Mouse (Mus musculus) intestine, embryonic 14.5 days (tissue): ENCODE measurements around the gene Flt4. TPM values are rescaled to one million over a fixed set of nuclear protein-coding genes. Genes with fewer than 3 reads are reported as not detected.

ENCODE experiments used
- ATAC-seq: fragments of 200-750 bp; cut with Nextera tagmentation; replicated peaks from 2 replicates; pipeline ENCODE4 v1.8.0; 2017; ENCODE audit warnings: low read depth, moderate number of reproducible peaks, moderate TSS enrichment, moderate library complexity; ENCODE audit not compliant: low FRiP score, low TSS enrichment
- DNase-seq: peaks from one replicate; pipeline ENCODE4 v3.0.0-alpha.2; 2018; ENCODE audit warnings: low spot score
- H3K27ac ChIP-seq: fragments of 300-500 bp; sonication (generic); 2 replicates; pipeline ENCODE4 v1.5.1; 2014; ENCODE audit warnings: low read depth, mild to moderate bottlenecking, control low read depth
- H3K27me3 ChIP-seq: fragments of 300-500 bp; sonication (generic); replicated peaks from 2 replicates; pipeline ENCODE4 v1.6.1; 2014; ENCODE audit warnings: low read length, control low read depth; ENCODE audit not compliant: control insufficient read depth, insufficient read depth
- H3K36me3 ChIP-seq: fragments of 300-500 bp; sonication (generic); 2 replicates; pipeline ENCODE4 v1.6.1; 2014; ENCODE audit warnings: low read length, control low read depth; ENCODE audit not compliant: control insufficient read depth, insufficient read depth
- H3K4me1 ChIP-seq: fragments of 300-500 bp; sonication (generic); replicated peaks from 2 replicates; pipeline ENCODE4 v1.6.1; 2014; ENCODE audit warnings: low read length, control low read depth, mixed read lengths; ENCODE audit not compliant: control insufficient read depth, insufficient read depth
- H3K4me2 ChIP-seq: fragments of 300-500 bp; sonication (generic); 2 replicates; pipeline ENCODE4 v1.6.1; 2014; ENCODE audit warnings: low read length
- H3K4me3 ChIP-seq: fragments of 300-500 bp; sonication (generic); 2 replicates; pipeline ENCODE4 v1.5.1; 2014; ENCODE audit warnings: low read depth, low read length, control low read depth, mixed read lengths
- H3K9ac ChIP-seq: fragments of 300-500 bp; sonication (generic); 2 replicates; pipeline ENCODE4 v1.6.1; 2014; ENCODE audit warnings: mild to moderate bottlenecking, low read length
- H3K9me3 ChIP-seq: fragments of 300-500 bp; sonication (generic); 2 replicates; pipeline ENCODE4 v1.6.1; 2016; ENCODE audit warnings: low read length, control low read depth; ENCODE audit not compliant: control insufficient read depth
- WGBS: fragments of 180-500 bp; shearing (Covaris S2); extraction: QIAGEN DNeasy Blood & Tissue Kit; methylation state at CpG from one replicate; pipeline ENCODE4 v1.1.7; 2014; 5-methylcytosine and 5-hydroxymethylcytosine counted together
- polyA plus RNA-seq: library from polyadenylated mRNA; unstranded; fragments of >200 nt; fragmentation: Nextera tagmentation; extraction: Ambion mirVana; gene quantifications from 2 replicates; pipeline ENCODE4 v1.2.1, GENCODE M21; 2014

Gene Flt4
- polyA plus RNA-seq, 1 experiment from 2014 or later: 6.1 TPM

- Histone ChIP-seq H3K27ac (no peak overlapping the region), H3K4me2 (no peak overlapping the region), H3K36me3 (no peaks in the 10 kb centered on the region), H3K27me3 (peaks cover 38% of the 10 kb centered on the region), H3K4me1 (no peaks in the 10 kb centered on the region), H3K9ac (no peak overlapping the region), H3K9me3 (no peaks in the 10 kb centered on the region), H3K4me3 (no peak overlapping the region)
- 40% methylated on average over 3 of the region's 3 CpGs for WGBS
- ATAC-seq: no peak
- no peak for DNase-seq
Observed at GRCm38 (mm10) chr11:49612154-49612553, 3.1 kb downstream of the Flt4 start.

GRCm38 (mm10) chr11:49613349-49613748, 4.3 kb downstream of the Flt4 start:
- H3K4me1 ChIP-seq: no peaks in the 10 kb centered on the region
- 16% methylated on average over 10 of the region's 10 CpGs for WGBS
- H3K27me3 ChIP-seq: peaks cover 33% of the 10 kb centered on the region
- H3K36me3 ChIP-seq: no peaks in the 10 kb centered on the region
- H3K4me2 ChIP-seq: no peak overlapping the region
- no peak overlapping the region for H3K27ac ChIP-seq
- ATAC-seq (no peak; the same call in 1 of the 2 replicates), DNase-seq (no peak)
- no peaks in the 10 kb centered on the region for H3K9me3 ChIP-seq
- no peak overlapping the region for H3K4me3 ChIP-seq
- no peak overlapping the region for H3K9ac ChIP-seq

- Histone ChIP-seq H3K4me3 (no peak overlapping the region), H3K9ac (no peak overlapping the region), H3K4me2 (no peak overlapping the region), H3K36me3 (no peaks in the 10 kb centered on the region), H3K4me1 (no peaks in the 10 kb centered on the region), H3K27me3 (peaks cover 13% of the 10 kb centered on the region; the same call in 1 of the 2 replicates), H3K27ac (no peak overlapping the region), H3K9me3 (no peaks in the 10 kb centered on the region)
- 86% methylated on average over 10 of the region's 10 CpGs for WGBS
- ATAC-seq (no peak), DNase-seq (peak; percentile 15)
Observed at GRCm38 (mm10) chr11:49615856-49616725, 7.0 kb downstream of the Flt4 start.

- 58% methylated on average over 8 of the region's 8 CpGs for WGBS
- H3K27me3 ChIP-seq: 0 out of 2 replicates have a peak, but pooled peaks cover 4% of the 10 kb centered on the region
- H3K36me3 ChIP-seq: no peaks in the 10 kb centered on the region
- no peak overlapping the region for H3K9ac ChIP-seq
- no peak overlapping the region for H3K4me3 ChIP-seq
- DNase-seq: no peak
- no peak overlapping the region for H3K4me2 ChIP-seq
- no peak overlapping the region for H3K27ac ChIP-seq
- no peaks in the 10 kb centered on the region for H3K4me1 ChIP-seq
- no peak for ATAC-seq
- H3K9me3 ChIP-seq: no peaks in the 10 kb centered on the region
Observed at GRCm38 (mm10) chr11:49618476-49618875, 9.4 kb downstream of the Flt4 start.

GRCm38 (mm10) chr11:49621953-49622352, 12.9 kb downstream of the Flt4 start:
- no peaks in the 10 kb centered on the region for H3K9me3 ChIP-seq
- no peak overlapping the region for H3K27ac ChIP-seq
- no peaks in the 10 kb centered on the region for H3K27me3 ChIP-seq
- no peaks in the 10 kb centered on the region for H3K4me1 ChIP-seq
- ATAC-seq (no peak), DNase-seq (no peak)
- H3K4me3 ChIP-seq: no peak overlapping the region
- 79% methylated on average over 5 of the region's 5 CpGs for WGBS
- H3K9ac ChIP-seq: no peak overlapping the region
- no peaks in the 10 kb centered on the region for H3K36me3 ChIP-seq
- no peak overlapping the region for H3K4me2 ChIP-seq

- no peak for ATAC-seq
Observed at GRCm38 (mm10) chr11:49624156-49624555, 15.1 kb downstream of the Flt4 start.

GRCm38 (mm10) chr11:49625863-49626262, 16.8 kb downstream of the Flt4 start:
- no peaks in the 10 kb centered on the region for H3K27me3 ChIP-seq
- no peaks in the 10 kb centered on the region for H3K9me3 ChIP-seq
- ATAC-seq (no peak), DNase-seq (no peak)
- no peak overlapping the region for H3K4me2 ChIP-seq
- no peak overlapping the region for H3K9ac ChIP-seq
- 66% methylated on average over 15 of the region's 15 CpGs for WGBS
- no peaks in the 10 kb centered on the region for H3K36me3 ChIP-seq
- no peak overlapping the region for H3K27ac ChIP-seq
- no peak overlapping the region for H3K4me3 ChIP-seq
- H3K4me1 ChIP-seq: no peaks in the 10 kb centered on the region

More at GRCm38 (mm10) chr11:49624156-49624555, 15.1 kb downstream of the Flt4 start:
- Histone ChIP-seq H3K27ac (no peak overlapping the region), H3K9me3 (no peaks in the 10 kb centered on the region), H3K4me1 (no peaks in the 10 kb centered on the region), H3K9ac (no peak overlapping the region), H3K36me3 (no peaks in the 10 kb centered on the region), H3K27me3 (no peaks in the 10 kb centered on the region), H3K4me2 (no peak overlapping the region), H3K4me3 (no peak overlapping the region)
- DNase-seq: no peak
- WGBS: 83% methylated on average over 3 of the region's 3 CpGs

GRCm38 (mm10) chr11:49626748-49627147, 17.7 kb downstream of the Flt4 start:
- DNase-seq: no peak
- ATAC-seq: no peak
- 75% methylated on average over 8 of the region's 8 CpGs for WGBS
- Histone ChIP-seq H3K36me3 (no peaks in the 10 kb centered on the region), H3K4me2 (no peak overlapping the region), H3K27ac (no peak overlapping the region), H3K9me3 (no peaks in the 10 kb centered on the region), H3K27me3 (no peaks in the 10 kb centered on the region), H3K4me1 (no peaks in the 10 kb centered on the region), H3K9ac (no peak overlapping the region), H3K4me3 (no peak overlapping the region)

GRCm38 (mm10) chr11:49631154-49631553, 22.1 kb downstream of the Flt4 start:
- peaks cover 37% of the 10 kb centered on the region for H3K27me3 ChIP-seq
- H3K9ac ChIP-seq: no peak overlapping the region
- H3K27ac ChIP-seq: no peak overlapping the region
- 27% methylated on average over 3 of the region's 3 CpGs for WGBS
- no peak for ATAC-seq
- no peak overlapping the region for H3K4me3 ChIP-seq
- DNase-seq: no peak
- no peaks in the 10 kb centered on the region for H3K9me3 ChIP-seq
- H3K4me2 ChIP-seq: no peak overlapping the region
- H3K4me1 ChIP-seq: no peaks in the 10 kb centered on the region
- no peaks in the 10 kb centered on the region for H3K36me3 ChIP-seq
